Mouse (Mus musculus) embryonic facial prominence, embryonic 13.5 days (tissue): ENCODE results near the gene Ptrh1. TPM values are rescaled to one million over a fixed set of nuclear protein-coding genes. Genes with fewer than 3 reads are reported as not detected.

Experiments used
- ATAC-seq: fragments of 200-750 bp; cut with Nextera tagmentation; 2 replicates; pipeline ENCODE4 v1.8.0; 2017; ENCODE audit warnings: low read depth; ENCODE audit not compliant: insufficient number of reproducible peaks, insufficient read depth, low FRiP score, low TSS enrichment
- H3K27ac ChIP-seq: fragments of 300-500 bp; sonication (generic); 2 replicates; pipeline ENCODE4 v1.5.1; 2015; ENCODE audit warnings: moderate library complexity, mild to moderate bottlenecking, inconsistent platforms
- H3K27me3 ChIP-seq: fragments of 300-500 bp; sonication (generic); 2 replicates; pipeline ENCODE4 v1.6.1; 2015; ENCODE audit warnings: mild to moderate bottlenecking, inconsistent platforms
- H3K36me3 ChIP-seq: fragments of 300-500 bp; sonication (generic); 2 replicates; pipeline ENCODE4 v1.6.1; 2015; ENCODE audit warnings: mild to moderate bottlenecking, inconsistent platforms
- H3K4me1 ChIP-seq: fragments of 300-500 bp; sonication (generic); 2 replicates; pipeline ENCODE4 v1.6.1; 2015; ENCODE audit warnings: inconsistent platforms
- H3K4me2 ChIP-seq: fragments of 300-500 bp; sonication (generic); 2 replicates; pipeline ENCODE4 v1.6.1; 2015; ENCODE audit warnings: moderate library complexity, mild to moderate bottlenecking, inconsistent platforms
- H3K4me3 ChIP-seq: fragments of 300-500 bp; sonication (generic); 2 replicates; pipeline ENCODE4 v1.5.1; 2015; ENCODE audit warnings: mild to moderate bottlenecking, inconsistent platforms
- H3K9ac ChIP-seq: fragments of 300-500 bp; sonication (generic); 2 replicates; pipeline ENCODE4 v1.6.1; 2015; ENCODE audit warnings: mild to moderate bottlenecking, inconsistent platforms
- H3K9me3 ChIP-seq: fragments of 300-500 bp; sonication (generic); 2 replicates; pipeline ENCODE4 v1.6.1; 2016; ENCODE audit warnings: inconsistent platforms
- WGBS: fragments of 180-500 bp; shearing (Covaris S2); methylation state at CpG from one replicate; pipeline ENCODE4 v1.1.7; 2015; ENCODE audit warnings: mixed read lengths; 5-methylcytosine and 5-hydroxymethylcytosine counted together
- polyA plus RNA-seq: library from polyadenylated mRNA; unstranded; fragments of >200 nt; fragmentation: Nextera tagmentation; extraction: Ambion mirVana; gene quantifications from 2 replicates; pipeline ENCODE4 v1.2.1, GENCODE M21; 2015

The Ptrh1 gene
- polyA plus RNA-seq, 1 experiment from 2014 or later, result 5.8 TPM

DNA sequence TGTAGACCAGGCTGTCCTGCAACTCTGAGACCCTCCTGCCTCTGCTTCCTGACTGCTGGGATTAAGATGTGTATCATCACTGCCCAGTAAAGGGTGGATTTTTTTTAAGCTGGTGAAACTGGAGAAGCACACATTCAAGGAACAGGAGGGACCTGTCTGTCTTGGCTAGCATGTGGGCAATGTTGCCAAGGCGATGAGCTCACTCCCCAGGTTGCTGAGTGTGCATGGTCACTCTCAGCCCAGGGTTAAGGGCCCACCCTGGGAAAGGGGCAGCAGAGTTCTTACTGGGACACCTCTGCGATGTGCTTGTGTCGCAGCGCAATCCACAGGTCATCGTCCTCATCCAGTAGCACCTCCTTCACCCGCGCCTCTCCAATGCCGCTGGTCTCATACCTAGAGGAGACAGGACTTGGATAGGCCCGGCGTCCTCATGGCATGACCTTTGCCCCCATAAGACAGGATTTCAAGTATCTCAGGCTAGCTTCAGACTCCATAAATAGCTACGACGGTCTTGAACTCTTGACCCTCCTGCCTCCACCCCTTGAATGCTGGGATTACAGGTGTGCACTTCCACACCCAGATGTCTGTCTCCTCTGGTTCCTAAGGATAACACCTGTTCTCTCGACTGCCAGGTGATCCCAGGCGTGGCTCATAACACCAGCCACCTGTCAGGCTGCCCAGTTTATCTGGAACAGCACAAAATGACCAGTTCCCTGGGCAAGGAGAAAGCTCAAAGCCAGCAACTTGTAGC lies 33.4 kb downstream of the Ptrh1 start:
- Histone ChIP-seq H3K4me3 (no peak overlapping the region), H3K4me1 (0 out of 2 replicates have a peak, but pooled peaks cover 3% of the 10 kb centered on the region), H3K36me3 (peaks cover 54% of the 10 kb centered on the region), H3K4me2 (no peak overlapping the region), H3K9ac (no peak overlapping the region), H3K9me3 (no peaks in the 10 kb centered on the region), H3K27me3 (no peaks in the 10 kb centered on the region), H3K27ac (no peak overlapping the region)
- ATAC-seq, result no peak
- 92% methylated on average over 14 of the region's 14 CpGs for WGBS

DNA sequence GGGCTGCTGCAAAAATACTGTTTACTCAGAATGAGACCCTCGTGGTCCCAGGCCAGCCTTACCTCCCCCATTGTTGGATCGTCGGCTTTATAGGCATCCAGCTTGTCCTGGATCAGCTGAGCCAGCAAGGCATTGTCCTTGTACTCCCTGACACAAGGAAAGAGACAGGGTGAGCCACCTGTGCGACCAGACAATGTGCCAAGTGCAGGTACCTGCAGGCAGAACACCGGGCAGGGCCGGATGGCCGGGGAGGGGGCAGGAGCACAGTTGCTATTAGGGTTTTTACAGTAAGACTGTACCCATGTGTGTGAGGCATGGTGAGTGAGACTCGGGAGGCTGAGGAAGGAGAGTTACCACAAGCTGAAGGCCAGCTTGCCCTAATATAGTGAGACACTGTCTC lies 36.4 kb downstream of the Ptrh1 start:
- Histone ChIP-seq H3K4me1 (0 out of 2 replicates have a peak, but pooled peaks cover 3% of the 10 kb centered on the region), H3K9me3 (no peaks in the 10 kb centered on the region), H3K27ac (no peak overlapping the region), H3K9ac (no peak overlapping the region), H3K4me2 (no peak overlapping the region), H3K27me3 (no peaks in the 10 kb centered on the region), H3K4me3 (no peak overlapping the region), H3K36me3 (peaks cover 39% of the 10 kb centered on the region)
- ATAC-seq, result no peak
- 85% methylated on average over 8 of the region's 8 CpGs for WGBS

DNA sequence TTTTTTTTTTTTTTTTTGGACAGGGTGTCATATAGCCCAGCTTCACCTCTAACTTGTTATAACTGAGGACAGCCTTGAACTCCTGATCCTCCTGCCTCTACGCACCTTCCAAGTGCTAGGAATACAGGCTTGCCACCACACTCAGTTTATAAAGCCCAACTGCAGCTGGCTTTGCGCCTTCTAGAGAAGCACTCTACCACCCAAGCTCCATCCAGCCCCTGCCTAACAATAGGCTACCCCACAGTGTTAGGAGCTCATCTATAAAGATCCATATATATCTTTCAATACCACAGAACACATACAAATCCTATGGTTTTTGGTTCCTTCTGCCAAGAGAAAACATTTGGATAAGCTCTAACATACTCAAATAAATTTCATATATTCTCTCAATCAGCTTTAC lies 40.9 kb downstream of the Ptrh1 start:
- WGBS, result 92% methylated on average over 2 of the region's 2 CpGs
- no peak for ATAC-seq
- H3K4me2 ChIP-seq, result no peak overlapping the region
- H3K36me3 ChIP-seq, result peaks cover 23% of the 10 kb centered on the region
- no peaks in the 10 kb centered on the region for H3K4me1 ChIP-seq
- no peaks in the 10 kb centered on the region for H3K27me3 ChIP-seq
- H3K9ac ChIP-seq, result no peak overlapping the region
- no peak overlapping the region for H3K4me3 ChIP-seq
- no peak overlapping the region for H3K27ac ChIP-seq
- no peaks in the 10 kb centered on the region for H3K9me3 ChIP-seq

DNA sequence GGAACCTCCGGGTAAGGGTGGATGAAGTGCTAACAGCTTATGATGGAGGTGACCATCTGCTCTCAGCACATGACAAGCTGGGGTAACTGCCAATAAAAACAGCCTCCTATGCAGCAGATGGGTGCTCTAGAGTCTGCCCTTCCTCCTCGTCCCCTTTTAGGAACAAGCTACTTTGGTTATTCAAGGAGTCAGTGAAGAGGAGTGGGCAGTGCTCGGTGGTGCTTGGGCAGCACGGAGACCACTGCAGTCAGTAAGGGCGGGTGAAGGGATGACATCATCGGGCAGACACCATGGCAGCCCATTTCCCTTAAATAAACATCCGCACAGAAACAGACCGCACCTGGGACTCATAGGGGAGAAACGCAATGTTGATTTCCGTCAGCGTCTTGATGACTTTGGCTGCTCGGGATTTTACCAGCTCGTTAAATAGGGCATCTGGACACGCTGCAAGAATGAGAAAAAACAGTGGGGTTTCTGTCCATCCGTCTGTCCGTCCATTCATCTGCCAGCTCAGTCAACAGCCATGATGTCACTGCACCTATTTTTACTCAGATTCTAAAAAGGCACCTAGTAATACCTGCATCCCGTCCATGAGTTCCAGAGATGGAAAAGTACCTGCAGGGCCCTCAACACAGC lies 41.5 kb downstream of the Ptrh1 start:
- no peak for ATAC-seq

DNA sequence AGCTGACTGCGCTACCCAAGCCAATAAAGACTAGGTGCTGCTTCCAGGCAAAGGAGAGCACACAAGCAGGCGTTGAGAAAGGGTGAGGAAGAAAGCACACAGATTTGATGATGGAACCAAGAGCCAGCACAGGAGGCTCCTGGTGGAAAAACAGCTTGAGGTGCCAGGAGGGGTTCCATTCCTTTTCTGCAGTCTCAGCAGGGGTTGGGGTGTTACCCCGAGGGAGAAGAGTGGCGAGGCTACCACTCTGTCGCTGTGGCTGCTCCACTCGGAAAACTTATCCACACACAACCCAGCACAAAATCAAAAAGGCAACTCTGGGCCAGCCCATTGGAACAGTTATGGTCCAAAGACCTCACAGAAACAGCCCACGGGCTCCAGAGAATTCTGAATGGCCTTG lies 42.0 kb downstream of the Ptrh1 start:
- WGBS, result 74% methylated on average over 7 of the region's 7 CpGs
- Histone ChIP-seq H3K4me1 (no peaks in the 10 kb centered on the region), H3K27ac (no peak overlapping the region), H3K4me2 (no peak overlapping the region), H3K9me3 (no peaks in the 10 kb centered on the region), H3K4me3 (no peak overlapping the region), H3K27me3 (no peaks in the 10 kb centered on the region), H3K36me3 (peaks cover 16% of the 10 kb centered on the region; the same call in 1 of the 2 replicates), H3K9ac (no peak overlapping the region)
- no peak for ATAC-seq

More for the DNA sequence above, 41.5 kb downstream of the Ptrh1 start:
- H3K9me3 ChIP-seq, result no peaks in the 10 kb centered on the region
- peaks cover 17% of the 10 kb centered on the region for H3K36me3 ChIP-seq
- WGBS, result 81% methylated on average over 17 of the region's 17 CpGs
- H3K27ac ChIP-seq, result no peak overlapping the region
- H3K9ac ChIP-seq, result no peak overlapping the region
- H3K4me3 ChIP-seq, result no peak overlapping the region
- H3K4me1 ChIP-seq, result no peaks in the 10 kb centered on the region
- no peak overlapping the region for H3K4me2 ChIP-seq
- H3K27me3 ChIP-seq, result no peaks in the 10 kb centered on the region

DNA sequence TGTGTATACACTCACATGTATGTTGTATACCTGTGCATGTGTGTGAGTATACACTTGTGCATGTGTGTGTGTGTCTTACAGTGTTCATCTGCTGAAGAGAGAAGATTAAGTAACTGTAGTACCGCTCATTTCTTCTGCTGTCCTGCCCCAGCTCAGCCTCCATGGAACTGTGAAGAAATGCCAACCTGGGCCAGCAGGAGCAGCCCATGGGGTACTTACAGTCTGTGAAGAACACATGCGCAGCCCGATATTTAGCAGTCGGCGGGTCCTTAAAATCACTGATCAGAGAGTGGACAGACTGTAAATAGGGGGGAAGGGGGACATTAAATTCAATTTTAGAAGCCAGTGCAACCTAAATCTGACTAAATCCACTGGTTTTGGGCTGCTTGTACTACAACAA lies 42.6 kb downstream of the Ptrh1 start:
- no peak overlapping the region for H3K4me3 ChIP-seq
- H3K27me3 ChIP-seq, result no peaks in the 10 kb centered on the region
- H3K4me2 ChIP-seq, result no peak overlapping the region
- WGBS, result 92% methylated on average over 5 of the region's 5 CpGs
- no peaks in the 10 kb centered on the region for H3K9me3 ChIP-seq
- no peak overlapping the region for H3K27ac ChIP-seq
- no peak for ATAC-seq
- H3K36me3 ChIP-seq, result peaks cover 10% of the 10 kb centered on the region; the same call in 1 of the 2 replicates
- H3K9ac ChIP-seq, result no peak overlapping the region
- H3K4me1 ChIP-seq, result no peaks in the 10 kb centered on the region

DNA sequence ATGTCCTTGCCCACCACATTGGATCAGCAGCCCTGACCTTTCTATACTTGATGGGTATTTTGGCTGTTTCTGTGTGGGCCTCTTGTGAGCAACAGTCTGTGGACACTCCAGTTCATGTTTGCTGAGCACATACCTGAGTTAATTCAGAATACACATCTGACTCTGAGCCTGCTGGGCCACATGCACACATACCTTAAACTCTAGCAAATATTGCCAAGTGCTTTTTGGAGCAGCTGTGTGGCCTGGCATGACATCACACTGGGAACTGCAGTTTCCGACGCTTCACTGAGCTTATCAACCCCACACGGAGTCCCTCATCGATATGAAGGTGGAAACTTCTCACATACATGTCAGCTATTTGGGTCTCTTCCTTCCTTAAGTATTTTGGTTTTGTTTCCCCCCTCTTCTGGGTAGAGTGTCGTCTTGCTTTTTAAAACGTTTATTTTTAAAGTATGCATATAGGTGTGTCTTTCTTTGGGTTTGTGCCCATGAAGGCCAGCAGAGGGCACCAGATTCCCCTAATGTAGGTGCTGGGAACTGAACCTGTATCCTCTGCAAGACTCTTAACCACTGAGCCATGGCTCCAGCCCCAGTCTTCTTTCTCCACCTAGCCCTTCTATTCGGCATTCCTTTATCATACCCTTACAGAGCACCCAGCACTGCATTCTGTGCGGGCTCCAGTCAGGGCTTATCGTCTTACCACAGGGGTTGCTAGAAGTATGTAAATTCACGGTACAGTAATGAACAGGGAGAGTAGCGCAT lies 45.6 kb downstream of the Ptrh1 start:
- Histone ChIP-seq H3K9me3 (no peaks in the 10 kb centered on the region), H3K4me3 (no peak overlapping the region), H3K4me2 (no peak overlapping the region), H3K27ac (no peak overlapping the region), H3K27me3 (no peaks in the 10 kb centered on the region), H3K9ac (no peak overlapping the region), H3K4me1 (no peaks in the 10 kb centered on the region), H3K36me3 (0 out of 2 replicates have a peak, but pooled peaks cover 5% of the 10 kb centered on the region)
- 69% methylated on average over 11 of the region's 11 CpGs for WGBS
- no peak for ATAC-seq

DNA sequence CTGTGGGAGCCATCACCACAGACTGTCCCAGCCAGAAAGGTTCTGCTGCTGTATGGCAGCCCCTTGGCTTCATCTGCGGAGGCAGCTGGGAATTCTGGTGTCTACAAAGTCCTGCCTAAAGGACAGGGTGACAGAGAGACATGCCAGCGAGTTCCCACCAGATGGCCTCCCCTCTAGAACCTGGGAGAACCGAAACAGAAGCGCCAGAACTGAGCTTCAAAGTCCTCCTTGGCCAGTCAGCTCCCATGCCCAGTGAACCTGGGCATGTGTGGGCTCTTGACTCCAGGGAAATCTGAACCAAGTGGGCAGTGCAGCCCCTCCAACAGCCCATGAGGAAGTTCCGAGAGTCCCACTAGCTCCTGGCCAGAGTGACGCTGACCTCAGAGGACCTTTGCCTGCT lies 47.1 kb downstream of the Ptrh1 start:
- Histone ChIP-seq H3K4me2 (no peak overlapping the region), H3K36me3 (0 out of 2 replicates have a peak, but pooled peaks cover 5% of the 10 kb centered on the region), H3K4me1 (no peaks in the 10 kb centered on the region), H3K4me3 (no peak overlapping the region), H3K9me3 (no peaks in the 10 kb centered on the region), H3K27me3 (no peaks in the 10 kb centered on the region), H3K27ac (no peak overlapping the region), H3K9ac (no peak overlapping the region)
- ATAC-seq, result no peak
- 77% methylated on average over 6 of the region's 6 CpGs for whole genome bisulfite sequencing

DNA sequence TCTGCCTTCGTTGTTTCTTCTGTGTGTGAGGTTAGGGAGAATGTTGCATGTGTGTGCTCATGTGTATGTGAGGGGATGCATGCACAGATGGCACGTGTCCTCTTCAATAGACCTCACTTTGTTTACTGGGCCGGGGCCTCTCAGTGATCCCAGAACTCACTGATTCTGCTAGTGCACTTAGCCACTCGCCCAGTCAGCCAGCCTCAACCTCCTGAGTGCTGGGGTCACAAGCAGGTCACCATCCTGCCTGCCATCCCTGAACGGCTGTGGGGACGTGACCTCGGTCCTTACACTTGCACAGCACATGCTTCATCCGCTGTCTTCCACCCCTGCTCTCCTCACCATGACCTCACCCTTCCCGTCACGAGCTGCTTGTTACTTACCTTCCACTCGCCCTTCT lies 47.6 kb downstream of the Ptrh1 start:
- Histone ChIP-seq H3K4me2 (no peak overlapping the region), H3K27ac (no peak overlapping the region), H3K9me3 (no peaks in the 10 kb centered on the region), H3K4me1 (no peaks in the 10 kb centered on the region), H3K4me3 (no peak overlapping the region), H3K36me3 (0 out of 2 replicates have a peak, but pooled peaks cover 1% of the 10 kb centered on the region), H3K9ac (no peak overlapping the region), H3K27me3 (no peaks in the 10 kb centered on the region)
- ATAC-seq, result no peak
- WGBS, result 44% methylated on average over 11 of the region's 11 CpGs

DNA sequence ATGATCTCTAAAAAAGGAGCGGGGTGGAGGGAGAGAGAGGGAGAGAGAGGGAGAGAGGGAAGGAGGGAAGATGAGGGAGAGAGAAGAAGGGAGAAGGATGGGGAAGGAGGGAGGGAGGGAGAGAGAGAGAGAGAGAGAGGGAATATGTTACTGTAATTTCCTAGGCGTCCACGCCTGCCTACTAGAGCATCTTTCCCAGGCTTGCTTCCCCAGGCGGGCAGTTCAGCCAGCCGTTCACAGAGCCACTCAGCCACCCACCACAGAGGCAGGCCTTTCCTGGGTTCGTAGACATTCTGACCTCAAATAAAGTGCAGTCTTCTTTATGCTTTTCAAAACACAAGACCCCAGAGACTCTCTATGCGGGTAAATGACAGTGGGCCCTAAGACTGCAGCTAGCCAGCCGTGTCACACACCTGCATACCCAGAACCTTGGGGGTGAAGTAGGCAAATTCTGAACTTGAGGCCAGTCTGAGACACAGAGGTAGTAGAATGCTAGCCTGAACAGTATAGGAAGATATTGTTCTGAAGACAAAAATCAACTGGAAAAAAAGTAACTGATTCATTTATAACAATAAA lies 48.1 kb downstream of the Ptrh1 start:
- 65% methylated on average over 8 of the region's 8 CpGs for WGBS
- Histone ChIP-seq H3K4me1 (no peaks in the 10 kb centered on the region), H3K27ac (no peak overlapping the region), H3K9ac (no peak overlapping the region), H3K36me3 (no peaks in the 10 kb centered on the region), H3K27me3 (no peaks in the 10 kb centered on the region), H3K4me3 (no peak overlapping the region), H3K4me2 (no peak overlapping the region), H3K9me3 (no peaks in the 10 kb centered on the region)
- ATAC-seq, result no peak

DNA sequence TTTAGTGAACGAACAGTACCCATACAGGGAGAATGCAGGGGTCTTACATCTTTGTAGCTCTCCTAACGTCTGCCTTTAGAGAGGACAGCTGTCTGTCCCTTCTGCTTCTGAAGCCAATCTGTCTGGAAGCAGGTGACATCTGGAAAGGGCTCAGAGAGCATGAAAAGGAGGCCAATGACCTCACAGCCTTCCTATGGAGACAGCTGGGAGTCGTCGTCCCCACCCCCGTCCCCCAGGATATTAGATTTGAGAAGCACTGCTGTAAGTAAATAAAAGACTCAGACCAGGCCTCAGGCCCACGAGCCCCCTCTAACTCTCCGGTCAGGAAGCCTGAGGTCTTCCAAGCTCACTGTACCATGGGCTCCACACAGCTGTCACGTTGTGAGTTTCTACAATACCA lies 48.6 kb downstream of the Ptrh1 start:
- no peak for ATAC-seq
- H3K4me1 ChIP-seq, result no peaks in the 10 kb centered on the region
- no peak overlapping the region for H3K27ac ChIP-seq
- H3K27me3 ChIP-seq, result no peaks in the 10 kb centered on the region
- 36% methylated on average over 8 of the region's 8 CpGs for WGBS
- 0 out of 2 replicates have a peak overlapping the region, but pooled peaks have one; percentile 6 for H3K9ac ChIP-seq
- H3K4me3 ChIP-seq, result no peak overlapping the region
- H3K4me2 ChIP-seq, result no peak overlapping the region
- H3K9me3 ChIP-seq, result no peaks in the 10 kb centered on the region
- H3K36me3 ChIP-seq, result no peaks in the 10 kb centered on the region
